Mouse (Mus musculus) embryonic fibroblast, embryonic 13.5 days (primary cell): ENCODE results near the gene Rxra.

Experiments used
- CTCF ChIP-seq: IDR thresholded peaks from 2 replicates; pipeline ENCODE4 v1.5.1; 2011; ENCODE audit warnings: mild to moderate bottlenecking, control low read depth, low read length, moderate library complexity, borderline replicate concordance; ENCODE audit not compliant: insufficient read depth
- POLR2A ChIP-seq: IDR thresholded peaks from 2 replicates; pipeline ENCODE4 v1.6.1; 2011; ENCODE audit warnings: low read depth, mild to moderate bottlenecking, control low read depth, low read length, moderate library complexity

- TF ChIP-seq CTCF = no peak
- peak; percentile 57 for TF ChIP-seq POLR2A
Observed at GRCm38 (mm10) chr2:27802493-27802892, 126.3 kb downstream of the Rxra start.
